Mouse (Mus musculus) small intestine, adult 2 months (tissue): ENCODE data around the gene Dynlt1b. TPM values are rescaled to one million over a fixed set of nuclear protein-coding genes. Genes with fewer than 3 reads are reported as not detected.
A peak's percentile ranks its signal among the peaks of the same experiment; 100 is the strongest.
"Not testable (repeated sequence)": the region's sequence is repeated elsewhere in the genome, so short reads cannot be mapped to it uniquely, and the experiment has no call there.

Experiments used
- H3K27ac ChIP-seq: fragments of 200-500 bp; 2 replicates; pipeline ENCODE4 v1.5.1; 2012; ENCODE audit warnings: low read depth, low read length, control low read depth, inconsistent platforms; ENCODE audit not compliant: insufficient read depth
- H3K27me3 ChIP-seq: fragments of 200-500 bp; 2 replicates; pipeline ENCODE4 v1.6.1; 2012; ENCODE audit warnings: mild to moderate bottlenecking, moderate library complexity, low read length, inconsistent platforms; ENCODE audit not compliant: control insufficient read depth, insufficient read depth
- H3K36me3 ChIP-seq: fragments of 200-500 bp; 2 replicates; pipeline ENCODE4 v1.6.1; 2012; ENCODE audit warnings: mild to moderate bottlenecking, low read length, control low read depth, inconsistent platforms; ENCODE audit not compliant: control insufficient read depth, insufficient read depth
- H3K4me1 ChIP-seq: fragments of 200-500 bp; 2 replicates; pipeline ENCODE4 v1.6.1; 2012; ENCODE audit warnings: low read length, inconsistent platforms, mixed read lengths; ENCODE audit not compliant: control insufficient read depth, insufficient read depth, insufficient read length
- H3K4me3 ChIP-seq: fragments of 200-500 bp; 2 replicates; pipeline ENCODE4 v1.5.1; 2012; ENCODE audit warnings: low read depth, mild to moderate bottlenecking, control low read depth, inconsistent platforms, low read length, moderate library complexity
- WGBS: fragments of 180-500 bp; shearing (Covaris S2); methylation state at CpG from one replicate; pipeline ENCODE4 v1.1.7; 2018; 5-methylcytosine and 5-hydroxymethylcytosine counted together
- polyA plus RNA-seq: library from polyadenylated mRNA; depleted of rRNA; stranded (reverse); fragments of >200 nt; gene quantifications from 2 replicates; pipeline ENCODE4 v1.2.3, GENCODE M21; 2012

Gene Dynlt1b
- polyA plus RNA-seq, 1 experiment, result 349 TPM

DNA sequence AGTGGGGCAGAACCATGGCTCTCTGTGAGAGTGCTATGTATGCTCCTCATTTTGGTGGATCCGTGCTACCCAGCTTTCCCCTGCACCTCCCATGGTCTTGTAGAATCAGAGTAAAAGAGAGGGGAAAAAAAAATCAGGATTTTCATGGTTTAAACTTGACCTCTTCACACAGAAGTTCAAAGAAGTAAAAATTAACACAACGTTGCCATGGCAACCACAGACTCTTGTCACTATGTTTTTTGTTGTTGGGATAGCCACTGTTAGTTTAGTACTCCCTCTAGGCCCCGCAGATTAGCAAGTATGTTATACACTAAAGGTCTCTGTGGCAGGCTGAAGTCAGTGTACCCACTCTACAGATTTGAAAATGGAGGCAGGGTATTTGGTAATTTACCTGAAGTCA, 4.6 kb upstream of the Dynlt1b start:
- H3K4me3 ChIP-seq, H3K27ac ChIP-seq, H3K36me3 ChIP-seq, H3K4me1 ChIP-seq, H3K27me3 ChIP-seq: not testable (repeated sequence)
- WGBS, result 63% methylated on average over 3 of the region's 3 CpGs

DNA sequence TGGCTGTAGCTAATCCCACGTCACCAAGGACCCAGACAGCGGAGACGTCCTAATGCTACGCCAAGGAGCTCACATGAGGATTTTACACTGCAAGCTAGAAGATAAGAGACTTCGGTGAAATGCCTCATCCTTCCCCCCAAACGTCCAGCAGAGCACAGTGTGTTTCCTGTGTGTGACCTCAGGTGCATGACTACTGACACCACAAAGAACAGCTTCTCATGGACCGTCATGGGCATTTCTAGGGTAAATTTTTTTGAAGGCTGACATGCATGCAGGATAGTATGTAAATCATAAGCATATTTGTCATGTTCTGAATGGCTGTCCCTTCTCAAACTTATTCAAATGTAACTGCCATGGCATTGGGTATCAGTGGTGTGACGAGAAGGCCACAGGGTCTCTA, 3.0 kb upstream of the Dynlt1b start:
- H3K4me1 ChIP-seq, H3K36me3 ChIP-seq, H3K27ac ChIP-seq, H3K27me3 ChIP-seq, H3K4me3 ChIP-seq: not testable (repeated sequence)
- WGBS, result 73% methylated on average over 6 of the region's 8 CpGs

DNA sequence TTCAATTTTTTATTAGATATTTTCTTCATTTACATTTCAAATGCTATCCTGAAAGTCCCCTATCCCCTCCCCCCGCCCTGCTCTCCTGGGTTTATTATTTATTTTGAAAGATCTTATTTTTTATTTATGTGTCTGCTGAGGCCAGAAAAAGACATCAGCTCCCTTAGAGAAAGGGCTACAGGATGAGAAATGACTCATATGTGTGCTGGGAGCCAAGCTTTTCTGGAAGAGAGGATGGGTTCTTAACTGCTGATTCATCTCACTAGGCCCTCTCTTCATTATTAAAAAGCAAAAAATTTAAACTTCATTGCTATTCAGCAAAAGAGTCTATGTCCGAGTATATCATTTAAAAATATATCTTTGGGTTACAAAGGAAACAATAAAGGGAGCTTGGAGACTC, 986 bp upstream of the Dynlt1b start:
- not testable (repeated sequence) for H3K36me3 ChIP-seq, H3K4me3 ChIP-seq, H3K27me3 ChIP-seq, H3K4me1 ChIP-seq, H3K27ac ChIP-seq
- 76% methylated on average over 2 of the region's 2 CpGs for WGBS

DNA sequence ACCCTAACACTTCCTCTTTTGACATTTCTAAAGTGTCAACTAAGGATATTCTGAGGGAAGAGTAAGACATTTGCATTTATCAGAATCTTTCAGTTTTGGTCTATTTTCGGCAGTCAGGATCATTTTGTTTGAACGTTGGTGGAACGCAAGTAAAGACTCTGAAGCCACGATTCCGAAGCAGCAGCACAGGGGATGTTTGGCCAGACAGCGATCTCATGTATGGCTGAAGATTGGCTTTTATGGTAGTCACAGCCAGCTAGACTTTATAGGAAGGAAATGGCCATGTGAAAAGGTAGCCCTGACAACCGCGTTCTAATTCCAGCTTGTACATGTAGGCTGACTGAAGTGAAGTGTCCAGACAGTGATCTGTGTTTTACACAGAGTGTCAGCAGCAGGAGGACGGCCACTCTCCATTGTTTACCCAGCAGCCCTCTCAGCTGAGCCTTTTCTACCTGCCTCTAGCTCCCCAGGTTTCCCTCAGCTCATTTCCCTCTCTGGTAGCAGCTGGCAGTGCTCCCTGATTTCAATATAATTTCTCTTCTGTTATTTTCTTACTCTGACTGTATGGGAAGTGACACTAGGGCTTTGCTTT, 594 bp downstream of the Dynlt1b start:
- H3K27me3 ChIP-seq, H3K36me3 ChIP-seq, H3K4me1 ChIP-seq: not testable (repeated sequence)
- peak overlapping the region; percentile 13; the same call in 1 of the 2 replicates for H3K27ac ChIP-seq
- H3K4me3 ChIP-seq, result peak overlapping the region; percentile 53
- 1% methylated on average over 9 of the region's 9 CpGs for WGBS

DNA sequence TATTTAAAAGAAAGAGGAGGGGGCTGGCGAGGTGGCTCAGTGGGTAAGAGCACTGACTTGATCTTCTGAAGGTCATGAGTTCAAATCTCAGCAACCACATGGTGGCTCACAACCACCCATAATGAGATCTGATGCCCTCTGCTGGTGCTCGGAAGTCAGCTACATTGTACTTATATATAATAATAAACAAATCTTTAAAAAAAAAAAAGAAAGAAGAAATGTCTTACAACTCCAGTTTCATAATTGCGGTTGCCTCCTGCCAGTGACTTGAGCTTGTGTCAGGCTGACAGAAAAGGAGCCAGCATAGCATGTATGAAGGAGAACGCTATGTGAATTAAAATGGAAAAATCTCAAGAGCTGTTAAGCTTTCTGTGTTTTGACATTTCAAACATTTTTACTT, 2.5 kb downstream of the Dynlt1b start:
- H3K27me3 ChIP-seq, H3K4me1 ChIP-seq, H3K27ac ChIP-seq, H3K36me3 ChIP-seq, H3K4me3 ChIP-seq: not testable (repeated sequence)
- WGBS, result 91% methylated on average over 3 of the region's 4 CpGs

DNA sequence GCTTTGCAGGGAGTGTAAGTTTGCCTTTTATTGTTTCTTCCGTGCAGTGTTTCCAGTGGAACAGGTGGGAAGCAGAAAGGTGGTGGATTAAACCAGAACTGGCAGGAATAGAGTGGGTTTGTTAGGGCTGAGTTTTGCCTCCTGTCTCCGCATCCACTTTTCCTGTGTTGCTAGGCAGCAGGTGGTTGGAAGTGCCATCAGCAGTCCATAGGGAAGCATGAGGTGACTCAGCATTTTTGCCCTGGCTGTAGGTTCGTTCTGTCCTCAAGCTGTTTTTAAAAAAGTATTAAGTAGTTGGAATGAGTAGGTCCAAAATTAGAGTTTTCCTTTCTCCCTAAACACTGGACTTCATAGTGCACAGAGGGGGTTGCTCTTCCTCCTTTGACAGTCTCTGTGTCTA, 3.8 kb downstream of the Dynlt1b start:
- WGBS, result 68% methylated on average over 3 of the region's 3 CpGs
- not testable (repeated sequence) for H3K27me3 ChIP-seq, H3K4me1 ChIP-seq, H3K4me3 ChIP-seq, H3K27ac ChIP-seq
- H3K36me3 ChIP-seq, result peaks cover 12% of the 10 kb centered on the region; the same call in 1 of the 2 replicates

DNA sequence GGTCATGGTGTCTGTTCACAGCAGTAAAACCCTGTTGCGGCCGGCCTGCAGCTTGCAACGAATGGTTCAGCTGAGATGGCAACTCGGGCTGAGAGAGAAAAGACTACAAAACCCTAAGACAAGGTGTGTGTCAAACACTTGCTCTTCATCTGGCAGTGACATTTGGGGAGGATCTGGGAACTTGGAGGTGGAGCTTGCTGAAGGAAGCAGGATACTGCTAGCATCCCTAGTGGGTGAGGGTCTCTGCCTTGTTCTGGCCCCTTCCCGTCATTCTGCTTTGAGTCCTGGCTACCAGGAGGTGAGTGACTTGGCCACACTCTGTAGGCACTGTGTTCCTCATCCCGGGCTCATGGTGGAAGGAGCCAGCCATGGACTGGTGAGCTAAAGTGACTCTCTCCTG, 8.2 kb downstream of the Dynlt1b start:
- not testable (repeated sequence) for H3K27ac ChIP-seq, H3K4me3 ChIP-seq, H3K4me1 ChIP-seq, H3K27me3 ChIP-seq
- WGBS, result 81% methylated on average over 6 of the region's 6 CpGs
- H3K36me3 ChIP-seq, result peaks cover 17% of the 10 kb centered on the region

DNA sequence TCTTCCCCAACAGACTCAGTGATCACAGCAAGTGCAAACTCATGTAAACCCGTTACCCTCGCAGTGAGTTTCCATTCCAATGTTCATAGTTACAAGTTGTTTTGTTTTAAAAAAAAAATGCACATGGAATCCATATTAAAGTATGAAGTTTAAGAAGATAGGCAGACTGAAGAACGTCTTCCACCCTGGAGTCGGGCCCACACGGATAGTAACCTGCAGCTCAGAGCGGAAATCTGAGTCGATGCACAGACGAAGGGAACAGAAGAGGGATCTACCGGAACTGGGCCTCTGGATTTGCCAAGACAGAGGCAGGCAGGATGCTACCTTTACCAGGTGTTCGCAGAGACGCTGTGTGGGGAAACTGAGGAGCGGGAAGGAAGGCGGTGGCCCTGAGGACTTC, 10.0 kb downstream of the Dynlt1b start:
- 92% methylated on average over 11 of the region's 13 CpGs for WGBS
- H3K36me3 ChIP-seq, result peaks cover 14% of the 10 kb centered on the region
- H3K4me3 ChIP-seq, H3K4me1 ChIP-seq, H3K27ac ChIP-seq, H3K27me3 ChIP-seq: not testable (repeated sequence)

DNA sequence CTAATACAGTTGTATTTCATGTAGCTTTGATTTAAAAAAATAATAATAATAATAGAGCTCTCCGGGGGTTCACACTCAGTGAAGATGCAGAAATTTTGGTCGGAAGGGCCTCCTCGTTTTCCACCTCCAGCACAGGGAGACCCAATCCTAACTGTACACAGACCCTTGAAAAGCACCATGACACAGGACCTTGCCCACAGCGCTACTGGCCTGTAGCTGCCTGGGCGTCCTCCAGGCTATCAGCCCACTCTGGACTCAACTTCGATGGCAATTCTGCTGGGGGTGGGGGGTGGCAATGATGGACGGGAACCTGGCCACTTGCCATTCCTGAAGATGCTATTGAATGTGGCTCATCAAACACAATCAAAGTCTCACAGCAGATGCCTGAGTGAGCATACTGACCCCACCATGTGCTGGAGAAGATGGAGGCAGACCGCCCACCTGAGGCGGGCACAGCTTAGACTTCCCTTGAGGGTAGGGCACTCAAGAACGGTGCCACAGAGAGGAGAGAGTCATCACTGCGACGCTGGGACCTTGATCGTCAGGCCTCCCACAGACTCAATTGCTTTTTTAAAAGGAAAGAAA, 10.7 kb downstream of the Dynlt1b start:
- H3K27me3 ChIP-seq, H3K4me1 ChIP-seq, H3K27ac ChIP-seq, H3K4me3 ChIP-seq: not testable (repeated sequence)
- 91% methylated on average over 13 of the region's 13 CpGs for WGBS
- H3K36me3 ChIP-seq, result peaks cover 15% of the 10 kb centered on the region

DNA sequence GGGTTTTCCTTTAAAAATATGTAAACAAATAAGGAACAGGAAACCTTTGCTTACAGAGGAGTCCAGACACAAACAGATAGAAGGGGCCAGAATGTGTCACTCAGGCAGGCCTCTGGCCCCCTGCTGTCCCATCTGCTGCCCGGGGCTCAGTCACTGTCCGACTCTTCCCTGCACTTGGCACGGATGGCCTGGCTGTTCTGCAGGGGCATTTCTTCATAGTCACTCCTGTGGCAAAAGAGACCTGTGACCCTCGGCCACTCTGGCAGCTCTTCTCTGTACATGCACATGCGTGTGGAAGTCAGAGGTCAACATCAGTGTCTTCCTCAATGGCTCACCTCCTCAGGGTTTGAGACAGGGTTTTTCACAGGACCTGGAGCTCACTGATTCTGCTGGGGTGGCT, 11.3 kb downstream of the Dynlt1b start:
- H3K4me1 ChIP-seq, H3K27me3 ChIP-seq, H3K4me3 ChIP-seq, H3K27ac ChIP-seq: not testable (repeated sequence)
- 81% methylated on average over 5 of the region's 5 CpGs for WGBS
- peaks cover 15% of the 10 kb centered on the region for H3K36me3 ChIP-seq

DNA sequence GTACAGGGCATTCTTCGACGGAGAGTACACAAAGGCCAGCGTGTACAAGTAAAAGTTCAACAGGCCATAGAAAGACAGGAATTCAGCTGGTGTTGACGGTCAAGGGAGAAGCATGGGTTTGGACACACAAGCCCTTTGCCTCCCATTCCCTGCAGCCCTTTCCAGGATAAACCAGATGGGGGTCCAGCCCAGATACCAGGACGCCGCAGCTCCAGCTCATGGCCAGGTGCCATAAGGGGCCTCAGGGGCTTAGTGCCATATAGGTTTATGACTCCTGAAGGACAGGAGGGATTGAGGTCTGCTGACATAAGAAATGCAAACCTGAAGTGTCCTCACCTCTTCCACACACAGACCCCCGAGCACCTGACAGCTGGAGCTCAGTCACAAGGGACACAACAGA, 12.6 kb downstream of the Dynlt1b start:
- not testable (repeated sequence) for H3K27me3 ChIP-seq, H3K4me1 ChIP-seq, H3K27ac ChIP-seq, H3K4me3 ChIP-seq
- H3K36me3 ChIP-seq, result peaks cover 13% of the 10 kb centered on the region
- 87% methylated on average over 7 of the region's 7 CpGs for WGBS
